Mouse (Mus musculus) spleen, adult 2 months (tissue): ENCODE measurements at regions not wholly inside any gene's neighbourhood (a gene's known extent, or its start where the extent isn't known, plus 50 kb on each side); places are given as distances from the start of the nearest gene placed in this dataset.

Experiments used
- CTCF ChIP-seq: fragments of 200-500 bp; IDR thresholded peaks from 2 replicates; pipeline ENCODE4 v1.5.1; 2011; ENCODE audit warnings: mild to moderate bottlenecking, inconsistent platforms; ENCODE audit not compliant: insufficient read depth, insufficient read length, insufficient replicate concordance; ENCODE audit errors: extremely low read depth
- POLR2A ChIP-seq: fragments of 200-500 bp; IDR thresholded peaks from 2 replicates; pipeline ENCODE4 v1.6.1; 2011; ENCODE audit warnings: low read depth, low read length, inconsistent platforms

DNA sequence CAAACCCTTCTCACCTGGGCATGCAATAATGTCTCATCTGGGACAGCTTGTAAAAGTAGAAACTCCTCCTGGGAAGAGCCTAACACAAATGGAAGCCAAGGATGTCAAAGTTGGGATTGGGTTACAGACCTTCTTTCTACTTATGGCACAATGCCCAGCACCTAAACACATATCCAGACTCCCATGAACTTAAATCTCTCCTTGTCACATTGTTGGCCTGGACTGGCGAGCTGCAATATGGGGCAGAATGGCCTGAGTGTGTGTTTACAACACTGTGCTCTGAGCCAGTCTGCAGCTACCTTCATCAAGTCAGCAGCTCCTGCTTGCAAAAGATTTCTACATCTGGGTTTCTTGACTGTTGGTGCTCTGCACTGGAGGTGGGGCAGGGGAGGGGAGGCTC lies 132.2 kb upstream of the Smarca2 start:
- TF ChIP-seq POLR2A (no peak), CTCF (no peak)
